Mouse (Mus musculus) stomach, postnatal 0 days (tissue): ENCODE results near the gene Mab21l3.

Experiments
- CTCF ChIP-seq: IDR thresholded peaks from 2 replicates; pipeline ENCODE4 v1.5.1; 2016; ENCODE audit warnings: antibody characterized with exemption, low read depth, mild to moderate bottlenecking, moderate library complexity
- EP300 ChIP-seq: optimal IDR thresholded peaks from 2 replicates; pipeline ENCODE3; 2016; ENCODE audit warnings: antibody characterized with exemption

- TF ChIP-seq CTCF (no peak), EP300 (no peak)
These were observed 48.7 kb downstream of the Mab21l3 start for GRCm38 (mm10) chr3:101799852-101800595.
